Mouse (Mus musculus) lung, postnatal 14 days (tissue): ENCODE measurements around the gene Kmt2d.

Experiments
- DNase-seq: peaks from one replicate; pipeline ENCODE4 v3.0.0; 2021

Gene Kmt2d

DNA sequence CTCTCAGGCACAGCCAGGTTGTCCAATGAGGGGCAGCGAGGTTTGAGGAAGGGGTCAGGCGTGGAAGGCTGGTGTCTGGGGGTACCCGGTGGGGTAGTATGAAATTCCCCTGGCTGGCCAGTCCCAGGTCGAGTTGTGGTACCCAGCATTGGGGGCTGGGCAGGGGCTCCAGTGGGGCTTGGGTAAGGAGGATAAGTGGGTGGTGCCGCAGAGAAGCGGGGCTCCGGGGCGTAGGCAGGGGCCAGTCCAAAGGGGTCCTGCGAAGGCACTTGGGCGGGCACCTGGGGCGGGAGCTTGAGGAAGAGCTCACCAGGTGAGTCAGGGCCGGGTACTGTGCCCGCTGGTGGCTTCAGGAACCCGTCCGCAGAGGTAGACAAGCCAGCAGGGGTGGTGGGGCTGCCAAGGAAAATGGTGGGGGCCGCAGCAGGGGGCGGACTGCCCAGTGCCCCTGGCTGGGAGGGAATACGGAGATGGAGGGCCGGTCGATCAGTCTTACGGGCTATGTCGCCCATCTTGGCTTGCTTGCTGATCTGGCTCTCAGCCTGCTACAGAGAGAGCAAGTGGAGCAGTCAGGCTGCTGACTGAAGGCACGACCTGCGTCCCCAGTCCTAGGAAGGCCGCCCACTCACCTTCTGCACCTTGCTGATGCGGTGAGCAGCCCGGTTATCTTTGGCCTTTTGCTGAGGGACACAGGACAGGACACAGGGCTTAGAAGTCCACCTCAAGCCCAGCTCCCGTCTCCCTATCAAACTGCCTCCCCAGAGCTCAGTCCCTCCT, 17.7 kb downstream of the Kmt2d start:
- DNase-seq = no peak

- no peak for DNase-seq
Observed at GRCm38 (mm10) chr15:98852733-98853132, 18.3 kb downstream of the Kmt2d start.

DNA sequence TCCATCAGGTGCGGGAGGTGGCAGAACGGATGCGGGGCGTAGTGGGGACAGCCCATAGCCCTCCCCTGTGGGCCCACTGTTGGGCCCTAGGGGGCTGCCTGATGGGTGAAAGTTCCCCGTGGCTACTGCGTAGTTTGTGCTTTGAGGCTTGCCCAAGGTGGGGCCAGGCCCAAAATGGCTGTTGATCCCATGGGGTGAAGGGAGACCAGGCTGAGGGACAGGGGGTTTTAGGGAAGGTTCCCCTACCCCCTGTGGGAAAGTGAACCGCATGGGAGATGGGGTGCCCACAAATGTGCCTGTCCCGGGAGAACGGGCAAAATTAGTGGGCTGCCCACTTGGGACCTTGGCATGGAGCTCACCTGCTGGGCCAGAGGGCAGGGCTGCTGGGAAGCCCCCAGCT, 18.9 kb downstream of the Kmt2d start:
- DNase-seq = no peak

DNA sequence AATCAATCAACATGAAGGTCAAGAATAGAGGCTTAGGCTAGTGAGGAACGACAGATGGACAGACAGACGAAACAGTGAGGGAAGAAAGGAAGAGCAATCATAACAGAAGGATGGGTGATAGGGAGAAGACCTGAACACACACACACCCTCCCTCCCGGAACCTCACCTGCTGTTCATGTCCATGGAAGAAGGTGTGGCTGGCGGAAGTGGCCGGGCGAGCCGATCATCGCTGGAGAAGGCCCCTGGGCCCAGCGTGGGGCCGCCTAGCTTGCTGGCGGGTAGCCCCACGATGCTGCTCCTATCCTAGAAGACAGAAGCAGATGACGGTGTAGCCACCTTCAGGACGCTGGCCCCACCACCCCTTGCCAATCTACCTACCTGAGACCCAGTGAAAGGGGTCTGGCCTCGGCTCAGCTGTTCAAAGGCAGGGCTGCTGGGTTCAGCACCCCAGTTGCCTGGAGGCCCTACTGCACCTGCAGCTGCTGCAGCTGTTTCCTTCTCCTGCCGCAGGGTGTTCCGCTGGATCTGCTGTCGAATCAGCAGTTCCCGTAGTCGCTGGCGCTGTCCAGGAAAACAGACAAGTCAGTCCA, 19.7 kb downstream of the Kmt2d start:
- no peak for DNase-seq

- no peak for DNase-seq
Observed at GRCm38 (mm10) chr15:98850668-98851067, 20.3 kb downstream of the Kmt2d start.

DNA sequence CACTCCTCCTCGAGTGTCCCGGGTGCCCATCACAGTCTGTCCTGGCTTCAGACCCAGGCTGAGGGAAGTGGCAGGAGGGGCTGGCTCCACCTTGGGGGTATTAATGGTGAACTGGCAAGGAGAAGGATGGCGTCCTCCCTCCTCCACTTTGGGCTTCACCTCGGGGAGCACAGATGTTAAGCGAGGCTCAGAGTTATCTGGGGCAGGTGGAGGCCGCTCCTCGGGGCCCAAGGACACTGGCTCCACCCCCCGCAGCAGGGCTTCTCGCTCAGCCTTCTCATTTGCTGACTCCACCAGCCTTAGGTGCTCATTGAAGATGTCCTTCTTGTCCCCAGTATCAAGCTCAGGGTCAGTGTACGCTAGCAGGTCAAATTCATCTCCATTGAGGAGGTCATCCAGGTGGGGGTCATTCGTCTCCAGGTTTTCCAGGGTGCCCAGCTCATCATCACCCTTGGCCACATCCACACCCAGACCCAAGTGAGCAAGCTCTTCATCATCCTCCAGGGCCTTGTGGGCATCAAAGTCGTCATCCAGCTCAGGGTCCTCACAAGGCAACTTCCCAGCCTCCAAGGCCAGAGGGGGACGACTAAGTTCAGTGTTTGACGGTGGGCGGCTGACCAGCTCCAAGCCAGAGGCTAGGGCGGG, 20.9 kb downstream of the Kmt2d start:
- no peak for DNase-seq

GRCm38 (mm10) chr15:98849165-98849564, 21.8 kb downstream of the Kmt2d start:
- no peak for DNase-seq

- DNase-seq = no peak
Observed at GRCm38 (mm10) chr15:98846140-98846539, 24.9 kb downstream of the Kmt2d start.

GRCm38 (mm10) chr15:98845149-98845548, 25.9 kb downstream of the Kmt2d start:
- no peak for DNase-seq

GRCm38 (mm10) chr15:98843595-98844223, 27.3 kb downstream of the Kmt2d start:
- no peak for DNase-seq

- DNase-seq = no peak
Observed at GRCm38 (mm10) chr15:98839671-98840585, 31.1 kb downstream of the Kmt2d start.

DNA sequence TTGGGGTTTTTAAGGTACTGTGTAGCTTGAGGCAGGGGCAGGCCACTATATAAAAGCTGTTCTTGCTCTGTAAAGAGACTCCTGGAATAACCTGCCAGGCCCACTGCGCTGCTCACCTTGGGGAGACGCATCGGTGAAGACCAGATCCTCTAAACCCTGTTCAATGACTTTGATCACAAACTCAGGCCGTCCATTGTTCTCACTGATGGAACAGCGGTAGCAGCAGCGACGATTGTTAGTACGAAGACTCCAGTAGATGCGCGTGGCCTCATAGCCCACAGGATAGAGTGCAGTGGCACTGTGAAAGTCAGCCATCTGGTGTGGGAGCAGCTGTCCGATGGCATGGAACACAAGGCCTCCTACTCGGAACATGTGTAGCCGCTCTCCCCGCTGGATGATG, 31.8 kb downstream of the Kmt2d start:
- DNase-seq = no peak

DNA sequence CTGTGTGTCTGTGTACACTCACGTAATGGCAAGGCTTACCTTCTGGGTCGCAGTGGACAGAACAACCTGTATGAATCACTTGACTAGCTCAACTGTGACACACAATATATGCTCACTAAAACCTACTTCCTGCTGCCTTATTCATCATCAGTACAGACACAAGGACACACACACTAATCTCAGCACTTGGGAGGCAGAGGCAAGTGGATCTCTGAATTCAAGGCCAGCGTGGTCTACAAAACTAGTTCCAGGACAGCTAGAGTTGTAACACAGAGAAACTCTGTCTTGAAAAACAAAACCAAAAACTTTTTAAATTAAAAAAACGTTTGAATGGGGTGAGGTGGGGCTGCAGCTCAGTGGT, 33.3 kb downstream of the Kmt2d start:
- no peak for DNase-seq

- no peak for DNase-seq
Observed at GRCm38 (mm10) chr15:98837006-98837742, 33.8 kb downstream of the Kmt2d start.

DNA sequence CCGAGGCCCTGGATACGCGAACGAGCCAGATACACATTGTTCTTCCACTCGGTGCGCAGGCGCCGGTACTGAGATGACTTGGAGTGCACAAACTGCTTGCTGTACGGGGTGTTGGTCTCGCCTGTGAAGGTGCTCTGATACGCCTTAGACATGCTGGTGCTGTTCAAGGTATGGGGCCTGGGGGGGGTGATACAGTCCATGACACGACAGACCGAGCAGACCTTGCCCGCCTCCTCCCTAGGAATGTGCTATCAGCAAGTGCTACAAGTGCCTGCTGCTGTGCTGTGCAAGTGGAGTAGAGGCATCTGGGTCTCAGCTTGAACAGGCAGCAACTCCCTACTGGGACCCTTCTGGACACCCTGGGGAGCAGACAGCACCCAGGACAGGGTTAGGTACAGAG, 35.7 kb downstream of the Kmt2d start:
- no peak for DNase-seq

- DNase-seq = no peak
Observed at GRCm38 (mm10) chr15:98834059-98834458, 36.9 kb downstream of the Kmt2d start.

- DNase-seq = no peak
Observed at GRCm38 (mm10) chr15:98833281-98833680, 37.7 kb downstream of the Kmt2d start.

- no peak for DNase-seq
Observed at GRCm38 (mm10) chr15:98832161-98833058, 38.6 kb downstream of the Kmt2d start.

- DNase-seq = no peak
Observed at GRCm38 (mm10) chr15:98831684-98832035, 39.3 kb downstream of the Kmt2d start.

- DNase-seq = peak; percentile 98
Observed at GRCm38 (mm10) chr15:98830736-98831683, 40.0 kb downstream of the Kmt2d start, which contains the start of gene Prkag1. Gene Prkag1 (minus strand): TSS chr15:98831521.
